Mouse (Mus musculus): ENCODE results near the gene Lgi4.

DNA sequence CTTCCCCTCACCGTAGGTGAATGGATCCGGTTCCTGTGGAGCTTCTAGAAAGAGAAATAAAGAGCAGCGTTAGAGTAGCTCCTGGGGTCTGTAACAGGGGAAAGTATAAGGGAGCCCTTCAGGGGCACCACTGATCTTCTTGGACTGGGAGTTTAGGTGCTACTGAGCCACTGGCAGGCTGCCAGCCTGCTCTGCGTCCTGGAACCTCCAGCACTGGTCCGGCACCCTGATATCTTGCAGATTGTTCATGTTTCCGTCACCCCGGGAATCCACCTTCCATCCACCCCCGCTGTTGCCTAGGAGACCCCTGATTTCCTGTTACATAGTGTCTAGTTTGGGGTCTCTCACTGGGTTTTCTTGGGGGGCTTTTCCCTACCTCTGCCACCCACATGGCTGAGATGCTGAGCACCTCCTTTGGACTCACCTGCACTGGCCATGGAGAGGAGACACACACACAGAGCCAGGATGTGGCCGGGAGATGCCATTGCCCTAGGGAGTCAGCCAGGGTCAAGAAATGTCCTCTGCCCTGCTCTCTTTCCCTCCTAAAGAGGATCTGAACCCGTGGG is 5.2 kb upstream of the Lgi4 start:
- TF ChIP-seq CTCF (IDR thresholded peaks at IDR 0.05; ENCODE audit: borderline replicate concordance, insufficient read depth, low read depth, low read length) (no peak), POLR2A (IDR thresholded peaks at IDR 0.05; ENCODE audit: borderline replicate concordance, insufficient read depth, low read length) (no peak)
